Mouse (Mus musculus): Measurements from ENCODE around the gene St6galnac5.
"Not testable (repeated sequence)": the region's sequence is repeated elsewhere in the genome, so short reads cannot be mapped to it uniquely, and the experiment has no call there.

Gene St6galnac5

GRCm38 (mm10) chr3:152784353-152784752 is 197.7 kb downstream of the St6galnac5 start:
- not testable (repeated sequence) for DNase-seq

GRCm38 (mm10) chr3:152783792-152784191 is 198.3 kb downstream of the St6galnac5 start:
- peak; percentile 69 for DNase-seq

GRCm38 (mm10) chr3:152779819-152780218 is 202.2 kb downstream of the St6galnac5 start:
- DNase-seq = no peak

DNA sequence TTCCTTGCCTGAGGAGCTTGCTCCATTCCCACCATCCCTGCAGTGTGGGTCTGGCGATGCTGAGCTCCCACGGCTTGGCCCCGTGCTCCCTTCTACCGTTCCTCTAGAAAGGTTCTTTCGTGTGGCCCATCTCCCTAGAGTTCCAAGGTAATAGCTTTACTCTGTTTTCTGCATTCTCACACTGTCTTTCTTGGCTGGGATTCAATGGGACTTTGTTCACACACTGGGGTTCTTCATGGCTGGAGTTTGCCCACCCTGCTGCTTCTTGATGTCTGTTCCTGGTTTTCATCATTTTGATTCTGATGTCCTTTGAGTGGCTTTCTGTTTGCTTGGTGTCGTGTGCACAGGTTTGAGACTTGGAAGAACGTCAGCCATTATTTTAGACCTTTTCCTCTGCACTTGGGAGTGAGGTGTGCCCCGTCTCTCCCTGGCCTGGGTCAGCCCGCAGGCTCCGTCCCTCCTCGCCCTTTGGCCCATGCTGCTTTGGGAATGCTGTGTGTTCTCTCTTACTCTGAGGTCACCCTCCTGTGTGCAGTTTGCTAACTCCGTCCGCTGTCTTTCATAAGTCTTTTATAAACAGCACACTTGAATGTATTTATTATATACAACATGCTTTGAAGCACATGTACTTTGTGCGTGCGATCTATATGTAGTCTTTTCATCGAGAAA is 205.0 kb downstream of the St6galnac5 start:
- no peak for DNase-seq

DNA sequence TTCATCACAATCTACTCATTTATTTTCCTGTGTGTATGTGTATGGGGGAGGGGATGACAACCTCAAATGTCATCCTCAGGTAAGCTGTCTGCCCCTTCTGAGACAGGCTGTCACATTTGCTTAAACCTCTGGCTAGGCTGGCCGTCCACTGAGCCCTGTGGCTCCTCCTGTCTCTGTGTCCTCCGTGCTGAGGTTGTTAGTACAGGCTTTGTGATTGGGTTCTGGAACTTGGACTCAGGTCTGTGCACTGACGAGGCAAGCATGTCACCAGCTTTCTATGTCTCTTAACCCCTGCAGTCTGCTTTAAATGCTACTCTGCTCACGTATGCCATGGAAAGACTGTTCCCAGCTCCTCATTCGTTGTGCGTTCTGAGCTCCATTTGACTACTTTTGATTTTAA is 205.7 kb downstream of the St6galnac5 start:
- no peak for DNase-seq

GRCm38 (mm10) chr3:152770056-152770455 is 212.0 kb downstream of the St6galnac5 start:
- DNase-seq = no peak

DNA sequence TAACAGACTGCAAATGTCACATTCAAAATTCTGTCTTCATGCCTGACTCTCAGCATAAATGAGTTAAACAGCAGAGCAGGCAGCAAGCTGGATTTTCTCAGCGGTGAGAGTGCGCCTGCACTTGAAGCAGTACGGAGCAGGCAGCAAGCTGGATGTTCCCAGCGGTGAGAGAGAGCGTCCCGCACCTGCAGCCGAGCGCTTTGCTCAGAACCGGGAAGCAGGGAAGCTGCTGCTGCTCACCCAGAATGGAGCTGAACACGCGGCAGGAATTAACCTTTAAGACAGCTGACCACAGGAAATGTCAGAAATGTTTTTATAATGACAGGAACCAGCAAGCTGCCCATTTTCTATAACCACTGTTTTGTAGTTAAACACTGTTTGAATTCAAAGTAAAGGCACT is 214.6 kb downstream of the St6galnac5 start:
- no peak for DNase-seq

Measured in lung, postnatal 36 days (tissue).